Mouse (Mus musculus) lung, adult 2 months (tissue): ENCODE measurements around the gene Fmnl3. TPM values are rescaled to one million over a fixed set of nuclear protein-coding genes. Genes with fewer than 3 reads are reported as not detected.
A peak's percentile ranks its signal among the peaks of the same experiment; 100 is the strongest.

Source experiments
- DNase-seq: peaks from one replicate; pipeline ENCODE4 v3.0.0; 2022
- H3K4me1 ChIP-seq: fragments of 200-500 bp; 2 replicates; pipeline ENCODE4 v1.6.1; 2011; ENCODE audit warnings: low read length; ENCODE audit not compliant: control insufficient read depth, insufficient read depth
- H3K4me3 ChIP-seq: fragments of 200-500 bp; replicated peaks from 2 replicates; pipeline ENCODE3; 2011; ENCODE audit warnings: low read depth, mild to moderate bottlenecking, control low read depth, low read length; ENCODE audit errors: extremely low read depth
- CTCF ChIP-seq: fragments of 200-500 bp; IDR thresholded peaks from 2 replicates; pipeline ENCODE4 v1.5.1; 2011; ENCODE audit warnings: mild to moderate bottlenecking, low read length, control low read depth; ENCODE audit not compliant: insufficient read depth
- POLR2A ChIP-seq: fragments of 200-500 bp; IDR thresholded peaks from 2 replicates; pipeline ENCODE4 v1.6.1; 2011; ENCODE audit warnings: low read depth, mild to moderate bottlenecking, control low read depth, low read length, borderline replicate concordance; ENCODE audit errors: extremely low read depth
- WGBS: fragments of 180-500 bp; shearing (Covaris S2); methylation state at CpG from one replicate; pipeline ENCODE4 v1.1.7; 2018; 5-methylcytosine and 5-hydroxymethylcytosine counted together
- polyA plus RNA-seq: library from polyadenylated mRNA; depleted of rRNA; stranded (reverse); fragments of >200 nt; gene quantifications from 2 replicates; pipeline ENCODE4 v1.2.3, GENCODE M21; 2012

The Fmnl3 gene
- polyA plus RNA-seq, 1 experiment, result 58.9 TPM

GRCm38 (mm10) chr15:99324151-99324550 is 46.1 kb downstream of the Fmnl3 start:
- no peak for DNase-seq
- WGBS, result 58% methylated on average over 9 of the region's 9 CpGs
- peaks cover 24% of the 10 kb centered on the region for H3K4me1 ChIP-seq

DNA sequence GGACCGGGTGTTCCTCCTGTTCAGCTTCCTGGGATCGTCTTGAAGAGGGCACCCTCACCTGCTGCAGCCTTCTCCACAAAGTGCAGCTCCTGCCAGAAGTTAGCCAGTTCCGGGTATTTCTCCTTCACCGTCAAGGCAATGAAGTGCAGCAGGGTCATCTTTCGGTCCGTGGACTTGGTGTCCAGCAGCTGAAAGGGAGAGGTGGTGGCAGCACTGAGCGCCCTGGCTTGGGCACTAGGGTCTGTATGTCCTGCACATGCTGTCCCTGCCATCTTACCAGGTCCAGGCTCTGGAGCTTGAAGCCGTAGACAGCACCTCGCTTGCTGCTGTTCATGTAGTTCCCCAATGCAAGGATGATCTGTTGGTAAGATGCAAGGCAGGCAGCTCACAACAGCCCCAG is 49.3 kb downstream of the Fmnl3 start:
- no peak for DNase-seq
- Histone ChIP-seq H3K4me3 (no peak overlapping the region), H3K4me1 (peaks cover 30% of the 10 kb centered on the region)
- TF ChIP-seq CTCF (no peak), POLR2A (no peak)
- WGBS, result 60% methylated on average over 9 of the region's 9 CpGs

More at GRCm38 (mm10) chr15:99324151-99324550, 46.1 kb downstream of the Fmnl3 start:
- TF ChIP-seq POLR2A (no peak), CTCF (no peak)
- no peak overlapping the region for H3K4me3 ChIP-seq

DNA sequence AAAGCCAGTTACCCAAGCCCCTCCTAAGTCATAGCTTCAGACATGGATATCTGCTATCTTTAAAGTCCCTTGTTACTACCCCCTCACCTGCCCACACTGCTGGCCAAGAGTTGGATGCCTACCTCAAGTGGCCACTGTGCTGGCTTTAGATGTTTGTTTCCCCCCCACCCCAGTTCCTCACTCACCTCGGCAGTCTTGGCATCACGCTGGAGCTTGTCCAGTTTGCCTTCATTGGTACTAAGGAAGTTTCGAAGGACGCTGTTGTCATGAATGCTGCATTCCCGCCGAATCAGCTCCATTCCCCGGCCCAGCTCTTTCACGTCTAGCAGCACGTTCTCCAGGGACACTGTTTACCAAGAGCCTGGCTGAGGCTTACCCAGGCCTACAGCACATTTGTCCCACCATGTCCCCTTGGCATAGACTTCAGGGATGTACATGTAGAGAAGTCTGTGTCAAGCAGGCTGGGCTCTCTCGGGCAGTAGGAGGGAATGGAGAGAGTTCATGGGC is 50.1 kb downstream of the Fmnl3 start:
- H3K4me1 ChIP-seq, result peaks cover 30% of the 10 kb centered on the region
- TF ChIP-seq CTCF, result no peak
- TF ChIP-seq POLR2A, result no peak
- DNase-seq, result no peak
- WGBS, result 30% methylated on average over 10 of the region's 10 CpGs
- H3K4me3 ChIP-seq, result no peak overlapping the region

DNA sequence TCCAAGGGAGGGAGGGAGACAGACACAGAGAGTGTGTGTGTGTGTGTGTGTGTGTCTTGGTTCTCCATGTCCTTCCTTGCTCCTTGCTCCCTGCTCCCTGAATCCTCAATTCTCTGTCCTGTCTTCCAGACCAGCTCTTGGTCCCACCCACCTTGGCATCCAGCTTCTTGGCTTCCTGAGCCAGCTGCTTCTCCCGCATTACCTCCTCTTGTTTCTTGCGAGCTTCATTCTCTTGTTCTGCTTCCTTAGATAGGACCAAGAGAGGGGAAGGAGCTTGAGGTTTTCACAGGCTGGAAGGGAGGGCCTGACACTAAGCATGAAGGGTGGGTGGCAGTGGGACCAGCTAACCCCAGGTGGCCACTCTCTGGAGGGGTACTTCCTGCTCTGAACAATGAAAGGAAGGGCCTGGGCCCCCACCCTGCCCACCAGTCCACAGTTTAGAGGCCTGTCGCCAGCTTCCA is 50.8 kb downstream of the Fmnl3 start:
- WGBS, result 36% methylated on average over 3 of the region's 3 CpGs
- Histone ChIP-seq H3K4me1 (peaks cover 38% of the 10 kb centered on the region), H3K4me3 (no peak overlapping the region)
- no peak for TF ChIP-seq POLR2A
- TF ChIP-seq CTCF, result no peak
- no peak for DNase-seq

DNA sequence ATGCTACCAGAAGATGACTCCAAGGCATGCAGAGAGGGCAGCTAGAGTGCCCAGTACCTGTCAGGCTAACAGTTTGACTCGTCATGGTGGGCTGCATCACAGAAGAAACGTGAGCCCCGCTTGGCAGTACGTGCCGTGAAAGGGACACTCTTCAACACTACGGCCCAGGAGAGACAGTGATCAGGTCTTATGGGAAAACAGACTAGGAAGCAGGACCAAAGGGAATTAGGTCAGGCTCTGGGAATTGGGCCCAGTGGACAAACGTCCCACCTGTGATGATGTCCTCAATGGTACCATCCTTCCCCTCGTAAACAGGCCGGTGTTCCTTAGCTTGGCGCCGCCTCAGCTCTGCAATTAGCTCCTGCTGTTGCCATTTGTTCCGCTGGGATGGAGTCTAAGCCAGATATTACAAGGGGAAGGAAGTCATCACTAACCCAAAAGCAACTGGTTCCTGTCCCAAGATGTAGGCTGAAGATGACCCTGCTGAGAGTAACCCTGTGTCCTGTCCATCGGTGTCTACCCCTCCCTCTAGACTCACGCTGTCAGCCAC is 51.3 kb downstream of the Fmnl3 start:
- DNase-seq, result no peak
- TF ChIP-seq CTCF (no peak), POLR2A (no peak)
- WGBS, result 61% methylated on average over 14 of the region's 14 CpGs
- no peak overlapping the region for H3K4me3 ChIP-seq
- H3K4me1 ChIP-seq, result peaks cover 43% of the 10 kb centered on the region

- Histone ChIP-seq H3K4me3 (no peak overlapping the region), H3K4me1 (peaks cover 43% of the 10 kb centered on the region)
- WGBS, result 75% methylated on average over 6 of the region's 6 CpGs
- no peak for DNase-seq
- TF ChIP-seq CTCF (no peak), POLR2A (no peak)
Observed at GRCm38 (mm10) chr15:99318071-99318470, 52.2 kb downstream of the Fmnl3 start.

GRCm38 (mm10) chr15:99317267-99317651 is 53.0 kb downstream of the Fmnl3 start:
- Histone ChIP-seq H3K4me1 (peaks cover 43% of the 10 kb centered on the region), H3K4me3 (no peak overlapping the region)
- TF ChIP-seq POLR2A (no peak), CTCF (peak; percentile 72)
- 50% methylated on average over 2 of the region's 2 CpGs for WGBS
- peak; percentile 50 for DNase-seq

DNA sequence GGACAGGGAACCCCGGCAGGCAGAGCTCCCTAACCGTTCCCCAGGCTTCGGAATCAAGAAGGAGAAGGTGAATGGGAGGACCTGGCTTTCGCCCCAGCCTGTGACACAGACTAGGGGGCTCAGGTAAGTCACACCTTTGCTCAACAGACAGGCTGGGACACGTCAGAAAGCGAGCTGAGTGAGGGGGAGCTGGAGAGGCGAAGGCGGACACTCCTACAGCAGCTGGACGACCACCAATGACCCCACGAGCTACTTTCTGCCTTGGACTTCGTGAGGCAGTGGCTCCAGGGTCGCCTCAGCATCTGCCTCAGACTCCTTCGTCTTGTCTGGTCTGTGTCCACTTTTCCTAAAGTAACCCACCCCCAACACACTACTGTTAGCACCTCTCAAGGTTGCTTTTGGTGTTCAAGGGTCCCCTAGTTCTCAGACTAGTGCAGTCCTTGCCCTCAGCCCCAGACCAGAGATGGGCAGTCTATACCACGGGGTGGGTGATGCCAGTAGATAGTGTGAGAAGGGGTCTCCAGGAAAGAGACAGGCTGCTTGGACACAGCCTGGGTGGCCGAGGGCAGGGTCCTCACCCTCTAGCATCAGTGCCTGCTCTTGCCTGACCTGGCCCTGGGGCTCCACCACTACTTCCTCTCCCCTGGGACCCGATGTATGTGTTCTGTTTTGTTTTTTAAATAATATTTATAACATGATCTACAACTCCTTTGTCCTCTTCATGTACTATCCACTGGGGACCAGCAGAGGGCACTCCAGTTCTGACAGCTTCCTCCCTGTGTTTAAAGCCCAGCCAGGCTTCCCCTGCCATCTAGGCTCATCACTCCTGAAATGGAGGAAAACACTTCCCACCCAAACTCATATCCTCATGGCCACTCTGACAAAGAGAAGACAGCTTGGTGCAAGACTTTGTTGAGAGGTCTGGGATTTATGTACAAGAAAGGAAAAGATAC is 53.7 kb downstream of the Fmnl3 start:
- no peak overlapping the region for H3K4me3 ChIP-seq
- DNase-seq, result peak; percentile 69

GRCm38 (mm10) chr15:99314891-99315290 is 55.4 kb downstream of the Fmnl3 start:
- H3K4me1 ChIP-seq, result peaks cover 32% of the 10 kb centered on the region
- WGBS, result 72% methylated on average over 16 of the region's 16 CpGs
- no peak for DNase-seq
- H3K4me3 ChIP-seq, result peak overlapping the region; percentile 19
- TF ChIP-seq POLR2A (peak; percentile 42; the same call in 1 of the 2 replicates), CTCF (no peak)

More for the DNA sequence above, 53.7 kb downstream of the Fmnl3 start:
- WGBS, result 70% methylated on average over 16 of the region's 16 CpGs
- peak; percentile 80 for TF ChIP-seq CTCF
- no peak for TF ChIP-seq POLR2A
- peaks cover 43% of the 10 kb centered on the region for H3K4me1 ChIP-seq

DNA sequence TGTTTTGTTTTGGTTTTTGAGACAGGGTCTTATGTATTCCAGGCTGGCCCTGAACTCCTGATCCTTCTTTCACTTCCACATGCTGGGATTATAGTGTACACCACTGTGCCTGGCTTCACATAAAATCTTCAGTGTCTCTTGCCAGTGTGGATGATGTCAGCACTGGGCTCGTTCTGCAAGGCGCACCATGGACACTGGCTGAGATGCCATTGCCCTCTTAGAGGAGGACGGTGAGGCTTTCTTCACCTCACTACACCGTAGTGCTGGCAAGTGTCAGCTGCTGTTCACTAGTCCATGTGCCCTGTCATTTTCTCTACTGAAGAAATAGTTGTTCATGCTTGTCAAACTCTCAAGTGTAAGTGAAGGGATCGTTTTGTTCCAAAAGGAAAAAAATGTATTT is 59.7 kb downstream of the Fmnl3 start:
- no peak overlapping the region for H3K4me3 ChIP-seq
- DNase-seq, result no peak
- TF ChIP-seq POLR2A (no peak), CTCF (no peak)
- H3K4me1 ChIP-seq, result peaks cover 15% of the 10 kb centered on the region
- WGBS, result 86% methylated on average over 5 of the region's 5 CpGs

DNA sequence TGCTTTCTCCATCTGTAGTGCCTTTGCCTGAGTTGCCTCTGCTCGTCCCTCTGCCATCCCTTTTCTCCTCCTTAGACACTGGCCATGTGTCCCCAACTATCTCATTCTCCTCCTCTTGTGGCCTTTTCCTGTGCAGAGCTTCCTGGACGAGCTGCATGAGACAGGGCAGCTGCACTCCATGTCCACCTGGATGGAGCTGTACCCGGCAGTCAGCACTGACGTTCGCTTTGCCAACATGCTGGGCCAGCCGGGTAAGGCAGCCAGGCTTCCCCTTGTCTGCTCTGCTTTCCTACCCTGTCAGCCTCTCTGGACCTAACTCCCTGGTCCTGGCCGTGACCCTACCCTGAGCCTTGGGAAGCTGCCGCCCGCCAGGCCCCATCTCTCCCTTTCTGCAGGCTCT is 60.7 kb downstream of the Fmnl3 start:
- DNase-seq, result no peak
- peaks cover 6% of the 10 kb centered on the region for H3K4me1 ChIP-seq
- TF ChIP-seq POLR2A (no peak), CTCF (no peak)
- 85% methylated on average over 9 of the region's 9 CpGs for WGBS
- H3K4me3 ChIP-seq, result no peak overlapping the region
